Mouse (Mus musculus): ENCODE measurements around the gene Kirrel3.

Gene Kirrel3

DNA sequence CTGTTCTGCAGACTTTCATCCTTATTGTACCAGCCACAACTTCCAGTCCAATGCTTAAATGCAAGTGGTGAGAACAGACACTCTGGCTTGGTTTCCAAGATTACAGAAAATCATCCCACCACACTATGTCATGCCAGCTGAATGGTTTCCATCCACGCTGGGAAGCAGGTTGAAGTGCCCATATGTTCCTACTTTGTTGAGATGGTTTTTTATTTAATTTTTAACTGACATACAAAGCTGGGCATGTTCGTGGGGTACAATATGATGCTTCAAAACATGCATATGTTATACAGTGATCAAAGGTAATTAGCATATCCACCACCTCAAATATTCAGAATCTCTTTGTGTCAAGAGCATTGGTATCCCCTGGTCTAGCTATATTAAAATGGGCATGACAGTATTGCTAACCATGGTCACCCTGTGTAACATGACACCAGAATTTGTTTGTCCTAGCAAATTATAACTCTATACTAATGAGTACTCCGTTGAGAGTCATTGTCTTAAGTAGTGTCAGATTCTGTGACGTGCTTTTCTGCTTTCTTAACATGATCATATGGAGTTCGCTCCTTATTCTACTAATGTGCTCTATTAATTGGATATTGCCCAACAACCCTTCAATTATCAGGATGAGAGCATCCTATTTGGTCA, 472.6 kb downstream of the Kirrel3 start:
- DNase-seq = no peak

GRCm38 (mm10) chr9:34960736-34961135, 475.0 kb downstream of the Kirrel3 start:
- no peak for DNase-seq

- DNase-seq = no peak
Measured at GRCm38 (mm10) chr9:34961171-34961570, 475.5 kb downstream of the Kirrel3 start.

- DNase-seq = no peak
Measured at GRCm38 (mm10) chr9:34962251-34962650, 476.6 kb downstream of the Kirrel3 start.

- no peak for DNase-seq
Measured at GRCm38 (mm10) chr9:34963593-34963992, 477.9 kb downstream of the Kirrel3 start.

DNA sequence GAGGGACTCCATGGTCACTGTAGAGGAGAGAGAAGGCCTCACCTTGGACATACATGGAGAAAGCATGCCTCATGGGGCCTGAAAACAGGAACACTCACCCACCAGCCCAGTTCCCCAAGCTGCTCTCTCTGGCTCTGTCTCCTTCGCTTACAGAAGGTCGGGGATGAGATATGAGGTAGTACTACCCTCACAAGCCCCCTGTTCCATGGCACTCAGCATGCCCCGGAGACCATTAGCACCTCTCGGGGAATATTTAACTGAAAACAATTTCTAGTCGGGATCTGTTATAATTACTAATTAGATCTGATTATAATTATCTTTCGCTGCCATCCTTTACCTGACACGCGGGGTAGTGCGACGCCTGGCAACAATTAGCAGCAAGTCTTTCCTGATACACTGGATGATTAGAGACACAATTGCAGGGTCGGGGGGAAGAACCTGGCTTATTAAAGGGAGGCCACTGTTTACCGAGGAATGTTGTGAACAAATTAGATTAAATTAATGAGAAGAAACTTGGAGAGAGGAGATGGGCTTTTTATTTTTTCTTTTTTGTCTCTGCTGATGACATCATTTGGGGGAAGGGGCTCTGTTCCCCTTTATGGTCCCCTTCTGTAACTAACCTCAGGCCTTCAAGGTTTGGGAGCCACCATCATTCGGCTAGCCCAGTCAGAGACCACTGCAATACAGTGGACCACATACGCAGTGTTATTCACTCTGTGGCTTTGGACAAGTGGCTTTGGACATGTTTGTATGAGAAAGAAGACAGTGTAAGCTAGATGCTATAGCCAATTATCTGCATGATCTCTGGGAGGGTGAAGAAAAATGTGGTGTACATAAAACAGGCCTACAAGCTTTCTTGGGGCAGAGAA, 478.7 kb downstream of the Kirrel3 start:
- DNase-seq = no peak

GRCm38 (mm10) chr9:34965041-34965415, 479.3 kb downstream of the Kirrel3 start:
- no peak for DNase-seq

GRCm38 (mm10) chr9:34967772-34968171, 482.1 kb downstream of the Kirrel3 start:
- DNase-seq = no peak

GRCm38 (mm10) chr9:34969881-34970490, 484.3 kb downstream of the Kirrel3 start:
- no peak for DNase-seq

DNA sequence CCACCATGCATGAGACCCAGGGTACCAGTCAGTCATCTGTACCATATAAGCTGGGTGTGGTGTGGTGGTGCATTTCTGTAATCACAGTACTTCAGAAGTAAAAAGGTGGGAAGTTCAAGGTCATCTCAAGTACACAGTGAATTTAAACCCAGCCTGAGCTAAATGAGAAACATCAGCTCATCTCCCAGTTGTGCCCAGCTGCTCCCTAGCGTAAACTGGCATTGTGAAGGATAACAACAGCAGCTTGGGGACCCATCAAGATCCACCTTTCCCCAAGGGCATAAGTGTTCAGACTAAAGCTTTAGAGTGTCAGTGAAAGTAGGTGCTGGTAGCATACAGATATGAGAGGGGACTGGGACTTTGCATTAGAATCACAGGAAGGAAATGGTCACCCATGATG, 488.6 kb downstream of the Kirrel3 start:
- DNase-seq = no peak

GRCm38 (mm10) chr9:34975245-34975644, 489.6 kb downstream of the Kirrel3 start:
- no peak for DNase-seq

- DNase-seq = no peak
Measured at GRCm38 (mm10) chr9:34976596-34977462, 491.1 kb downstream of the Kirrel3 start.

GRCm38 (mm10) chr9:34977700-34978099, 492.0 kb downstream of the Kirrel3 start:
- no peak for DNase-seq

DNA sequence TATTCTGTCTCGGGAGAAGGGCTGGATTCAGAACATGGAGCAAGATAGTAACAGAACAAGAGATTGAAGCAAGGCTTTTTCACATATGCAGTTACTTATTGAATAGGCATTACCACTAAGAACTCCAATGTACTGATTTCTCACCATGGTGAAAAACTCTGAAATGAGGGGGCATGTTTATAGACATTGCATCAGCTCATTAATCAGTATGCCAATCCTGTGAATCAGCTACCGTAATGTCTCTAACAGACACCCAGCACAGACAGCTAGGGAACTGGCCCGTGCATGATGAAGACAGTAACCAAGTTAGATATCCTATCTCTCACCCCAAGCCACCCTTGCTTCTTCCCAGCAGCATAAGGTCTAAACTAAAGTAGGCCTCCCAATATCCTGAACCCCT, 492.5 kb downstream of the Kirrel3 start:
- DNase-seq = no peak

DNA sequence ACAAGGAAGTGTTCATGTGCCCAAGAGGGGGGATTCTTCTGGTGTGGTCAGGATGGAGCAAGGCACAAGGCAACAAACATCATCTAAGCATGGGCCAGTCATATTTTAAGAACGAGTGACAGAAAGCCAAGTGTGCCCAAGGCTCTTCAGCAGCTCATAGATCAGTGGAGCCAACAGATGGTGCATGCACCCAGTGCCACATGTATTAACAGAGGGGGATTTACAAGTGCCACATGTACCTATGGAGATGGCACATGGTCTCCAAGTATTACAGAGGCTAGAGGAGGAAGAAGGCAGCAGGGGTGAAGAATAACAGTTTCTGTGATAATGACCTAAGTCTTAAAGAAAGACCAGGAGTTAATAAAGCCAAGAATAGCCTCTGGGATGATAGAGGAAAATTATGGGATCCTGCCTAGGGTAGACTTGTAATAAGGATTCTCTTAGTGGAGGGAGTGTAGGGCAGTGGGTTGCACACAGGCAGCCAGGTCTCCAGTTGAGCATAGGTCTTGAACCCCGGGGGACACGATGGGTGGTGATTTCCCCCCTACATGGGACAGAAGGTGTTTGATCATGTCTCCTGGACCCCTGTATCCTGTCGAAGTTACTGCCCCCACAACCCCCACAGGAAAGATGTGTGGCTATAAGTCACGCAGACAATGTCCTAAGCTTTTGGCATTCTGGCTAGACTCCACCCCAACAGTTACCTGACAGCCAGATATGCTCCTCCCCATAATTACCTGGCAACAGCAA, 495.0 kb downstream of the Kirrel3 start:
- DNase-seq = no peak

- peak; percentile 22 for DNase-seq
Measured at GRCm38 (mm10) chr9:34983513-34984462, 498.1 kb downstream of the Kirrel3 start.

- no peak for DNase-seq
Measured at GRCm38 (mm10) chr9:34986156-34986555, 500.5 kb downstream of the Kirrel3 start.

DNA sequence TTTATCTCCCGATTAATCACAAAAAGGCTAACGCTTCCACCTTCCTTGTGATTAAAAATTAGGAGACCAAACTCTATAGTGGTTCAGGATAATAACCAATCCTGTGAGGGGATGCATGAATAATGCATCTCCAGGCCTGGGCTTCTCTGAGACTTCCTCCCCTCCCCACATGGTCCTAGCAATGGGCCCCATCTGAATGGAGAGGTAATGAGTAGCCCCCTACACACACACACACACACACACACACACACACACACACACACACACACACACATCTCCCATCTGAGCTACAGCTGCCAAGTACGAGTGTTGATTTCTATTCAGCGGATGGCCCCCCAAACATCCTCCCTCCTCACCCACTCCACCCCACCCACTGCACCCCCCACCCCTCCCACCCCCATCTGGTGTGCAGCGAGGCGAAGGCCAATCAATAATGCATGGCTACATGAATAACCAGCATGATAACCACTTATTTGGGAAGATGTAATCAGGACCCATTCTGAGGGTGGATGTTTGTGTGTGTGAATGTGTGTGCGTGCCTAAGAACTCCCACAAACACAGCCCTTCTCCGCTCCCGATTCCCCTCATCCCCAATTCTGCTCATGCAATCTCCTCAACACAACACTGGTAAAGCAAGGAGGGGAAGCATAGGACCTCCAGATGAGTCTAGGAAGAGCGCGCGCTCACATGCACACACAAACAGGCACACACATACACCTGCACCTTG, 501.9 kb downstream of the Kirrel3 start:
- no peak for DNase-seq

- no peak for DNase-seq
Measured at GRCm38 (mm10) chr9:34988683-34989082, 503.0 kb downstream of the Kirrel3 start.

- DNase-seq = no peak
Measured at GRCm38 (mm10) chr9:34992201-34992600, 506.5 kb downstream of the Kirrel3 start.

Measured in thymus, postnatal 4 days (tissue).